Mouse (Mus musculus) liver, postnatal 0 days (tissue): ENCODE data around the gene Ythdc1.

ENCODE experiments used
- CTCF ChIP-seq: sonication (generic); IDR thresholded peaks from 2 replicates; pipeline ENCODE4 v1.5.1; 2016; ENCODE audit warnings: antibody characterized with exemption, low read depth
- EP300 ChIP-seq: IDR thresholded peaks from 2 replicates; pipeline ENCODE4 v1.6.1; 2016; ENCODE audit warnings: antibody characterized with exemption, low read depth, mild to moderate bottlenecking

- TF ChIP-seq EP300 (no peak), CTCF (no peak)
Observed at GRCm38 (mm10) chr5:86839472-86839871, 35.5 kb downstream of the Ythdc1 start.
